Mouse (Mus musculus) midbrain, embryonic 13.5 days (tissue): ENCODE measurements around the gene Klk9. TPM values are rescaled to one million over a fixed set of nuclear protein-coding genes. Genes with fewer than 3 reads are reported as not detected.
A peak's percentile ranks its signal among the peaks of the same experiment; 100 is the strongest.

Source experiments
- ATAC-seq: fragments of 200-750 bp; cut with Nextera tagmentation; 2 replicates; pipeline ENCODE4 v1.8.0; 2017; ENCODE audit warnings: mild to moderate bottlenecking, moderate TSS enrichment, moderate library complexity
- H3K27ac ChIP-seq: fragments of 300-500 bp; sonication (generic); 2 replicates; pipeline ENCODE4 v1.5.1; 2015; ENCODE audit warnings: inconsistent platforms, mild to moderate bottlenecking, moderate library complexity
- H3K27me3 ChIP-seq: fragments of 300-500 bp; sonication (generic); 2 replicates; pipeline ENCODE4 v1.6.1; 2015; ENCODE audit warnings: mild to moderate bottlenecking, inconsistent platforms
- H3K36me3 ChIP-seq: fragments of 300-500 bp; sonication (generic); 2 replicates; pipeline ENCODE4 v1.6.1; 2015; ENCODE audit warnings: mild to moderate bottlenecking, inconsistent platforms
- H3K4me1 ChIP-seq: fragments of 300-500 bp; sonication (generic); replicated peaks from 2 replicates; pipeline ENCODE4 v1.6.1; 2015; ENCODE audit warnings: inconsistent platforms
- H3K4me2 ChIP-seq: fragments of 300-500 bp; sonication (generic); replicated peaks from 2 replicates; pipeline ENCODE4 v1.6.1; 2015; ENCODE audit warnings: moderate library complexity, mild to moderate bottlenecking, inconsistent platforms
- H3K4me3 ChIP-seq: fragments of 300-500 bp; sonication (generic); replicated peaks from 2 replicates; pipeline ENCODE4 v1.5.1; 2015; ENCODE audit warnings: mild to moderate bottlenecking, inconsistent platforms
- H3K9ac ChIP-seq: fragments of 300-500 bp; sonication (generic); replicated peaks from 2 replicates; pipeline ENCODE4 v1.6.1; 2015; ENCODE audit warnings: mild to moderate bottlenecking, inconsistent platforms
- H3K9me3 ChIP-seq: fragments of 300-500 bp; sonication (generic); 2 replicates; pipeline ENCODE4 v1.6.1; 2016; ENCODE audit warnings: mild to moderate bottlenecking, inconsistent platforms
- WGBS: fragments of 180-500 bp; shearing (Covaris S2); methylation state at CpG from one replicate; pipeline ENCODE4 v1.1.7; 2015; 5-methylcytosine and 5-hydroxymethylcytosine counted together
- polyA plus RNA-seq: library from polyadenylated mRNA; unstranded; fragments of >200 nt; fragmentation: Nextera tagmentation; extraction: Ambion mirVana; gene quantifications from 2 replicates; pipeline ENCODE4 v1.2.1, GENCODE M21; 2015

Klk9 gene
- polyA plus RNA-seq, 1 experiment from 2014 or later: 0.20 TPM

DNA sequence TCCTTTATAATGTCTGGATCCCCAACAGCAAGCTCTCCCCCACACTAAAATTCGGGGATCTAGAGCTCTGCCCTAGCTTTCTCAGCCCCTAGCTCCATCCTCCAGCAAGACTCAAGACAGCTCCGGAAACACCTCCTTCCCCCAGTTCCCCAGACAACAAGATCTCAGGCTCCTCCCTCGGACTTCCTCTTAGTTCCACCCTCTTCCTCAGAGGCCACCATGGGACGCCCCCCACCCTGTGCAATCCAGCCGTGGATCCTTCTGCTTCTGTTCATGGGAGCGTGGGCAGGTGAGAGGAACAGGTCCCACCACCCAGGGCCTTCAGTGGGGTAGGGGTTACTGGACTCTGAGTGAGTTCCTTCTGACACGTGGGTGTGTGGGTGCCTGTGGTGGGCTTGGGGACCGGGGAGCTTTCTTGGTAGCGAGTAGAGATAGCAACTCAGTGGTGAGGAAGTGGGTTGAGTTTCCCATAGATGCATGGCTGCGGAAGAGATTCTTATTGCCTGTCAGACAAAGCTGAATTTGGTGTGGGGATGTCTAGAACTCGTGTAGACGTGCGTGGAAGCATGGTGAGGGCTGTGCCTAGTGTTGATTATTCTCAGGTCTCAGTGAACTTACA, 6.3 kb downstream of the Klk9 start:
- H3K9ac ChIP-seq: no peak overlapping the region
- 40% methylated on average over 13 of the region's 13 CpGs for whole genome bisulfite sequencing
- no peak overlapping the region for H3K27ac ChIP-seq
- ATAC-seq: peak; percentile 41
- no peaks in the 10 kb centered on the region for H3K9me3 ChIP-seq
- H3K4me2 ChIP-seq: peak overlapping the region; percentile 78
- no peaks in the 10 kb centered on the region for H3K36me3 ChIP-seq
- peak overlapping the region; percentile 49 for H3K4me3 ChIP-seq
- H3K4me1 ChIP-seq: peaks cover 17% of the 10 kb centered on the region
- peaks cover 45% of the 10 kb centered on the region for H3K27me3 ChIP-seq

DNA sequence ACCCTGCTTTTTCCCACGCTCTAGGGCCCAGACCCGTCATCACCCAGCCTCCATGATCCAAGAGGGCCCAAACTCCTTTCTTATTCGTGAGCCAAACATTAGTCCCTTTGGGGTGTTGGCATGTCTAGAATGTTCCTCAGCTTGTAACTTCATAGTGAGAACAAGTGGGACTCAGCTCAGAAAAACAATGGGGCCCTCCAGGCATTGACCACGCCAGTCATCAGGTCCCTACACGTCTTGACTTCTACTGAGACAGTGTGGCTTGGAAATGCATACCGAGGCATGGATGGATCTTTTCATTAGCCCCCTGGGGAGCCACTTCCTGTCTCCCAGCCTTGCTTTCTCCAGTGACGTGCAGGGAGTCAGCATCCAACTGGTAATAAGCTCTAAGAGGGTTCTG, 8.2 kb downstream of the Klk9 start:
- Histone ChIP-seq H3K4me1 (peaks cover 17% of the 10 kb centered on the region), H3K4me2 (no peak overlapping the region), H3K4me3 (no peak overlapping the region), H3K36me3 (no peaks in the 10 kb centered on the region), H3K9ac (no peak overlapping the region), H3K27me3 (peaks cover 42% of the 10 kb centered on the region), H3K27ac (no peak overlapping the region), H3K9me3 (no peaks in the 10 kb centered on the region)
- ATAC-seq: no peak
- 80% methylated on average over 7 of the region's 7 CpGs for WGBS

GRCm38 (mm10) chr7:43810994-43811393, 19.3 kb downstream of the Klk9 start, which contains the start of gene Klk7:
Klk7 (plus strand) TSS chr7:43811294.
- no peak within 1 kb of the TSS for H3K4me3 ChIP-seq
- 55% methylated on average over 5 of the region's 5 CpGs for WGBS
- H3K27ac ChIP-seq: no peak within 1 kb of the TSS
- no peak for ATAC-seq
- H3K4me2 ChIP-seq: no peak within 1 kb of the TSS
- no peaks in the 10 kb centered on the region for H3K27me3 ChIP-seq
- H3K36me3 ChIP-seq: no peaks in the 10 kb centered on the region
- no peak within 1 kb of the TSS for H3K9ac ChIP-seq
- H3K9me3 ChIP-seq: no peaks in the 10 kb centered on the region
- H3K4me1 ChIP-seq: no peaks in the 10 kb centered on the region

GRCm38 (mm10) chr7:43815211-43815610, 23.5 kb downstream of the Klk9 start:
- Histone ChIP-seq H3K9ac (no peak overlapping the region), H3K36me3 (no peaks in the 10 kb centered on the region), H3K4me2 (no peak overlapping the region), H3K4me3 (no peak overlapping the region), H3K4me1 (no peaks in the 10 kb centered on the region), H3K27me3 (no peaks in the 10 kb centered on the region), H3K9me3 (no peaks in the 10 kb centered on the region), H3K27ac (no peak overlapping the region)
- 89% methylated on average over 7 of the region's 7 CpGs for WGBS
- no peak for ATAC-seq

- Histone ChIP-seq H3K36me3 (no peaks in the 10 kb centered on the region), H3K4me3 (no peak overlapping the region), H3K9ac (no peak overlapping the region), H3K4me2 (no peak overlapping the region), H3K9me3 (no peaks in the 10 kb centered on the region), H3K4me1 (no peaks in the 10 kb centered on the region), H3K27me3 (no peaks in the 10 kb centered on the region), H3K27ac (no peak overlapping the region)
- ATAC-seq: no peak
Observed at GRCm38 (mm10) chr7:43816746-43817145, 25.1 kb downstream of the Klk9 start.

- H3K27me3 ChIP-seq: no peaks in the 10 kb centered on the region
- no peak for ATAC-seq
- H3K4me2 ChIP-seq: no peak overlapping the region
- H3K4me1 ChIP-seq: no peaks in the 10 kb centered on the region
- H3K9ac ChIP-seq: no peak overlapping the region
- 94% methylated on average over 7 of the region's 7 CpGs for WGBS
- no peaks in the 10 kb centered on the region for H3K36me3 ChIP-seq
- no peak overlapping the region for H3K4me3 ChIP-seq
- no peaks in the 10 kb centered on the region for H3K9me3 ChIP-seq
- H3K27ac ChIP-seq: no peak overlapping the region
Observed at GRCm38 (mm10) chr7:43821581-43821980, 29.9 kb downstream of the Klk9 start.

DNA sequence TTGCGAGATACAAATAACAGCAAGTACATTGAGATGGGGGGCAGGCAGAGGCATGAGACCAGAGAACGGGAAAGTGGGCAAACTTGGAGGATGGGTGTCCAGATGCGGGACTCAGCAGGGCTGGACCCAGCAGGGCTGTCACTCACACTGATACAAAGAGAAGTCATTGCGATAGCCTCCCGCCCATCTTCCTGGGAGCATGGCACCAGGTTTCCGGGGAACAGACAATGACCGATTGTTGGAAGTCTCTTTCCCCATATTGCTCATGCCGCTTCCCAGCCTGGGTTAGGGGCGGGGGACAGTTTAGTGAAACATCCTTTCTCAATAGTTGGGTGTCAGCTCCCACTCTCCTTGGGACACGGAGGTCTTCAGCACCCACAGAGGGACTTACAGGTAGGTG, 32.5 kb downstream of the Klk9 start, which contains the start of gene Klk6:
Gene Klk6, plus strand, starts transcription at position 301 of the 400 bp plus-strand sequence.
- Histone ChIP-seq H3K9ac (no peak within 1 kb of the TSS), H3K4me1 (no peaks in the 10 kb centered on the region), H3K4me3 (no peak within 1 kb of the TSS), H3K4me2 (no peak within 1 kb of the TSS), H3K36me3 (no peaks in the 10 kb centered on the region), H3K27ac (no peak within 1 kb of the TSS), H3K27me3 (no peaks in the 10 kb centered on the region), H3K9me3 (no peaks in the 10 kb centered on the region)
- 79% methylated on average over 10 of the region's 10 CpGs for WGBS
- ATAC-seq: no peak

- 91% methylated on average over 5 of the region's 5 CpGs for WGBS
- Histone ChIP-seq H3K27ac (no peak overlapping the region), H3K4me2 (no peak overlapping the region), H3K9ac (no peak overlapping the region), H3K4me1 (no peaks in the 10 kb centered on the region), H3K27me3 (no peaks in the 10 kb centered on the region), H3K9me3 (no peaks in the 10 kb centered on the region), H3K36me3 (no peaks in the 10 kb centered on the region), H3K4me3 (no peak overlapping the region)
- ATAC-seq: no peak
Observed at GRCm38 (mm10) chr7:43826056-43826455, 34.4 kb downstream of the Klk9 start.

- H3K36me3 ChIP-seq: no peaks in the 10 kb centered on the region
- H3K9me3 ChIP-seq: no peaks in the 10 kb centered on the region
- no peak overlapping the region for H3K4me3 ChIP-seq
- H3K4me1 ChIP-seq: no peaks in the 10 kb centered on the region
- no peak overlapping the region for H3K27ac ChIP-seq
- no peak overlapping the region for H3K9ac ChIP-seq
- WGBS: 90% methylated on average over 4 of the region's 4 CpGs
- H3K27me3 ChIP-seq: no peaks in the 10 kb centered on the region
- no peak for ATAC-seq
- H3K4me2 ChIP-seq: no peak overlapping the region
Observed at GRCm38 (mm10) chr7:43827706-43828105, 36.0 kb downstream of the Klk9 start.

- H3K27me3 ChIP-seq: no peaks in the 10 kb centered on the region
- H3K4me1 ChIP-seq: no peaks in the 10 kb centered on the region
- H3K9me3 ChIP-seq: no peaks in the 10 kb centered on the region
- H3K27ac ChIP-seq: no peak overlapping the region
- no peak overlapping the region for H3K4me3 ChIP-seq
- H3K9ac ChIP-seq: no peak overlapping the region
- no peak overlapping the region for H3K4me2 ChIP-seq
- 86% methylated on average over 8 of the region's 8 CpGs for WGBS
- no peaks in the 10 kb centered on the region for H3K36me3 ChIP-seq
- ATAC-seq: no peak
Observed at GRCm38 (mm10) chr7:43829006-43829405, 37.3 kb downstream of the Klk9 start.

- no peak for ATAC-seq
- WGBS: 60% methylated on average over 3 of the region's 3 CpGs
Observed at GRCm38 (mm10) chr7:43841701-43842100, 50.0 kb downstream of the Klk9 start, which contains the start of gene Klk5. Klk5 (plus strand) TSS chr7:43841971.

DNA sequence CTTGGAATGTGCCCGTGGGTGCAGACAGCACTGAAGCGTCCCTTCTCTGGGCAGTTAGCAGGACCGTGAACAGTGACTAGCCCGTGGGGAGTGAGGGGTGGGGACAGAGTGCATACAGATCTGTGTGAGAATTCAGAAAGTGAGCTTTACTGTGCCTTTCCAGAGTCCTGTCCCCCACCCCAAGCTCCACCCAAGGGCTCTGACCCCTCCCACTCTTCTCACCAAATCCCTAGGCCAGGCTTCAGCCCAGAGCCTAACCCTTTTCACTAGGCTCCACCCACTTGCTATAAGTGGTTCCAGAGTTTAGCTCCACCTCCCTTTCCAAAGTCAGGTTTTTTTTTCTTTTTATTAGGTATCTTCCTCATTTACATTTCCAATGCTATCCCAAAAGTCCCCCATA, 52.1 kb downstream of the Klk9 start:
- no peaks in the 10 kb centered on the region for H3K27me3 ChIP-seq
- H3K9ac ChIP-seq: no peak overlapping the region
- no peaks in the 10 kb centered on the region for H3K9me3 ChIP-seq
- H3K4me3 ChIP-seq: no peak overlapping the region
- H3K4me2 ChIP-seq: no peak overlapping the region
- H3K36me3 ChIP-seq: no peaks in the 10 kb centered on the region
- no peak overlapping the region for H3K27ac ChIP-seq
- H3K4me1 ChIP-seq: no peaks in the 10 kb centered on the region
- ATAC-seq: no peak
- WGBS: 97% methylated on average over 4 of the region's 4 CpGs

More at GRCm38 (mm10) chr7:43841701-43842100, 50.0 kb downstream of the Klk9 start, which contains the start of gene Klk5:
- no peak within 1 kb of the TSS for H3K27ac ChIP-seq
- no peaks in the 10 kb centered on the region for H3K4me1 ChIP-seq
- no peaks in the 10 kb centered on the region for H3K9me3 ChIP-seq
- no peak within 1 kb of the TSS for H3K9ac ChIP-seq
- no peak within 1 kb of the TSS for H3K4me3 ChIP-seq
- no peaks in the 10 kb centered on the region for H3K36me3 ChIP-seq
- H3K4me2 ChIP-seq: no peak within 1 kb of the TSS
- H3K27me3 ChIP-seq: no peaks in the 10 kb centered on the region
